Mouse (Mus musculus): ENCODE data around the gene A730071L15Rik. TPM values are rescaled to one million over a fixed set of nuclear protein-coding genes. Genes with fewer than 3 reads are reported as not detected.

Gene A730071L15Rik
- polyA plus RNA-seq, 1 experiment, result 0.14 TPM

- TF ChIP-seq POLR2A (IDR thresholded peaks at IDR 0.05; ENCODE audit: borderline replicate concordance, extremely low read depth, insufficient read depth, insufficient read length, poor library complexity, severe bottlenecking) (no peak), CTCF (IDR thresholded peaks at IDR 0.05; ENCODE audit: borderline replicate concordance, extremely low read depth, insufficient read depth, insufficient read length) (no peak)
- no peak for DNase-seq (ENCODE audit: low read depth)
Observed at GRCm38 (mm10) chr11:6164781-6165180, 35.0 kb upstream of the A730071L15Rik start.

GRCm38 (mm10) chr11:6165391-6166081 lies 34.3 kb upstream of the A730071L15Rik start:
- no peak for DNase-seq (ENCODE audit: low read depth)
- TF ChIP-seq POLR2A (IDR thresholded peaks at IDR 0.05; ENCODE audit: borderline replicate concordance, extremely low read depth, insufficient read depth, insufficient read length, poor library complexity, severe bottlenecking), result no peak

GRCm38 (mm10) chr11:6166351-6166750 lies 33.5 kb upstream of the A730071L15Rik start:
- no peak for DNase-seq (ENCODE audit: low read depth)
- TF ChIP-seq CTCF (IDR thresholded peaks at IDR 0.05; ENCODE audit: borderline replicate concordance, extremely low read depth, insufficient read depth, insufficient read length), result no peak
- no peak for TF ChIP-seq POLR2A (IDR thresholded peaks at IDR 0.05; ENCODE audit: borderline replicate concordance, extremely low read depth, insufficient read depth, insufficient read length, poor library complexity, severe bottlenecking)

- DNase-seq (ENCODE audit: low read depth), result no peak
- TF ChIP-seq CTCF (IDR thresholded peaks at IDR 0.05; ENCODE audit: borderline replicate concordance, extremely low read depth, insufficient read depth, insufficient read length), result no peak
- TF ChIP-seq POLR2A (IDR thresholded peaks at IDR 0.05; ENCODE audit: borderline replicate concordance, extremely low read depth, insufficient read depth, insufficient read length, poor library complexity, severe bottlenecking), result no peak
Observed at GRCm38 (mm10) chr11:6169041-6169663, 30.7 kb upstream of the A730071L15Rik start.

GRCm38 (mm10) chr11:6174719-6175118 lies 25.1 kb upstream of the A730071L15Rik start:
- no peak for DNase-seq (ENCODE audit: low read depth)

GRCm38 (mm10) chr11:6175506-6175905 lies 24.3 kb upstream of the A730071L15Rik start:
- TF ChIP-seq CTCF (IDR thresholded peaks at IDR 0.05; ENCODE audit: borderline replicate concordance, extremely low read depth, insufficient read depth, insufficient read length), result no peak
- TF ChIP-seq POLR2A (IDR thresholded peaks at IDR 0.05; ENCODE audit: borderline replicate concordance, extremely low read depth, insufficient read depth, insufficient read length, poor library complexity, severe bottlenecking), result no peak
- DNase-seq (ENCODE audit: low read depth), result no peak

More at GRCm38 (mm10) chr11:6174719-6175118, 25.1 kb upstream of the A730071L15Rik start:
- TF ChIP-seq CTCF (IDR thresholded peaks at IDR 0.05; ENCODE audit: borderline replicate concordance, extremely low read depth, insufficient read depth, insufficient read length) (no peak), POLR2A (IDR thresholded peaks at IDR 0.05; ENCODE audit: borderline replicate concordance, extremely low read depth, insufficient read depth, insufficient read length, poor library complexity, severe bottlenecking) (no peak)

GRCm38 (mm10) chr11:6177781-6178420 lies 21.9 kb upstream of the A730071L15Rik start:
- TF ChIP-seq CTCF (IDR thresholded peaks at IDR 0.05; ENCODE audit: borderline replicate concordance, extremely low read depth, insufficient read depth, insufficient read length), result no peak
- no peak for TF ChIP-seq POLR2A (IDR thresholded peaks at IDR 0.05; ENCODE audit: borderline replicate concordance, extremely low read depth, insufficient read depth, insufficient read length, poor library complexity, severe bottlenecking)
- no peak for DNase-seq (ENCODE audit: low read depth)

GRCm38 (mm10) chr11:6178673-6179166 lies 21.1 kb upstream of the A730071L15Rik start:
- no peak for TF ChIP-seq CTCF (IDR thresholded peaks at IDR 0.05; ENCODE audit: borderline replicate concordance, extremely low read depth, insufficient read depth, insufficient read length)
- no peak for DNase-seq (ENCODE audit: low read depth)

- no peak for DNase-seq (ENCODE audit: low read depth)
- TF ChIP-seq CTCF (IDR thresholded peaks at IDR 0.05; ENCODE audit: borderline replicate concordance, extremely low read depth, insufficient read depth, insufficient read length) (no peak), POLR2A (IDR thresholded peaks at IDR 0.05; ENCODE audit: borderline replicate concordance, extremely low read depth, insufficient read depth, insufficient read length, poor library complexity, severe bottlenecking) (no peak)
Observed at GRCm38 (mm10) chr11:6179194-6179593, 20.6 kb upstream of the A730071L15Rik start.

GRCm38 (mm10) chr11:6180811-6181399 lies 18.9 kb upstream of the A730071L15Rik start:
- no peak for DNase-seq (ENCODE audit: low read depth)
- TF ChIP-seq POLR2A (IDR thresholded peaks at IDR 0.05; ENCODE audit: borderline replicate concordance, extremely low read depth, insufficient read depth, insufficient read length, poor library complexity, severe bottlenecking), result no peak
- TF ChIP-seq CTCF (IDR thresholded peaks at IDR 0.05; ENCODE audit: borderline replicate concordance, extremely low read depth, insufficient read depth, insufficient read length), result no peak

GRCm38 (mm10) chr11:6183246-6183645 lies 16.6 kb upstream of the A730071L15Rik start:
- no peak for TF ChIP-seq POLR2A (IDR thresholded peaks at IDR 0.05; ENCODE audit: borderline replicate concordance, extremely low read depth, insufficient read depth, insufficient read length, poor library complexity, severe bottlenecking)
- TF ChIP-seq CTCF (IDR thresholded peaks at IDR 0.05; ENCODE audit: borderline replicate concordance, extremely low read depth, insufficient read depth, insufficient read length), result no peak
- DNase-seq (ENCODE audit: low read depth), result peak; percentile 61

Measured in brain, embryonic 14.5 days (tissue).